Mouse (Mus musculus): ENCODE data around the gene Jsrp1.

DNA sequence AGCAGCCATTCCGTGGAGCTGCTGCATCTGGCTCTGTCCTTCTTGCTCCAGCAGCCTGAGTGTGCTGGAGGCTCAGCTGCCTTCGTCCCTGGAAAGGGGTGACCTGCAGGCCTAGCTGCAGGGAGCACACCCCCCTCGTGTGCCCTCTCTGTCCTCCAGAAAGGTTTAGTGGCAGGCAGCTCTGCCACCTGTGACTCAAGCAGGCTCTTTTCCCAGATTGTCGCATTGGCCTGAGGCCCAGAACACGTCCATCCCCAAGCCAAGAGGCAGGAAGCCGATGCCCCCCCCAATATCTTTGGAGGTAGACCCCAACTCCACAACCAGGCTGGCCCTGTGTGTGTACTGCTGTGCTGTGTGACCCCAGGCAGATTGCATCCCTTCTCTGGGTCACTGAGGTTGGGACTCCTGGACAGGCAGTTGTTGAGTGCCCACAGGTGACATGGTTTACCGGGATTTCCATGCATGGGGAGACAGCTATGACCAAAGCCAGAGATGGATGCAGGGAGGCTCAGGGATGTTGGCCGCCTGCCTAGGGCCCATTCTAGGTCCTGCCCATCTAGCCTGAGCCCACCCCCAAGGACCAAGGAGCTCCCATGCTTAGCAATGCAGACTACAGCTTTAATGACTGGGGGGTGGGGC lies 31.9 kb upstream of the Jsrp1 start:
- TF ChIP-seq CTCF (IDR thresholded peaks at IDR 0.05; ENCODE audit: extremely low read depth, insufficient read depth, low read length) (no peak), POLR2A (IDR thresholded peaks at IDR 0.05; ENCODE audit: extremely low read depth, insufficient read depth, low read length) (no peak)
